Mouse (Mus musculus) megakaryocyte, embryonic 14.5 days (primary cell): ENCODE measurements around the gene Lrrc32.

Experiments used
- FLI1 ChIP-seq: IDR thresholded peaks from 2 replicates; pipeline ENCODE4 v1.6.1; 2012; ENCODE audit warnings: low read length, inconsistent platforms, mixed read lengths
- GATA1 ChIP-seq: IDR thresholded peaks from 3 replicates; pipeline ENCODE4 v1.6.1; 2012; ENCODE audit warnings: mixed read lengths, low read length, inconsistent platforms, borderline replicate concordance

DNA sequence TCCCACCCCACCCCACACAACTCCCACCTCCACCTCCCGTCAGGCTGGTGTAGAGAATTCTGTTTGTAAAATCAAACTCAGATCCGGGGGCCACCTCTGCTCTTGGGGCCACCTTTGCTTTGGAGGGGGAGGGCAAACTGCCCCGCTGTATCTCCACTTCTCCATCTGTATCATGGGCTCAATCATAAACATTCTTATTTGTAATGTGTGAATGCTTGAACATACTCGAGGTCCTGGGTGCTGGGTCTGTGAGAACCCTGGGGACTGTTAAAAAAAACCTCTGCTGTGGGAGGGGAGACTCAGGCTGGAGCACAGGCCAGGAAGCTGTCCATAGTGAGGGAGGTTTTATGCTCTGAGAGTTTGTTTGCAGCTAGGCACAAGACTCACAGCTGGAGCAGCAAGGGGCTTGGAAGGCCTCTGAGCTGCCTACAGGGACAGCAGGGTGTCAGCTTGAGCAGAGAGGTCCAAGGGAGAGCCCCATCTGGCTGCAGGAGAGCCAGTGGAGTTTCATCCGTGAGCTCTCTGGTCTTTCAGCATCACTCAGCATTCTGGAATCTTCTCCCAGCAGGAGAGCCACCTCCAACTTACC lies 15.7 kb downstream of the Lrrc32 start:
- TF ChIP-seq GATA1 (no peak), FLI1 (no peak)
